18 mouse cellular contexts compared by ENCODE assay signal in the genomic region with DNA sequence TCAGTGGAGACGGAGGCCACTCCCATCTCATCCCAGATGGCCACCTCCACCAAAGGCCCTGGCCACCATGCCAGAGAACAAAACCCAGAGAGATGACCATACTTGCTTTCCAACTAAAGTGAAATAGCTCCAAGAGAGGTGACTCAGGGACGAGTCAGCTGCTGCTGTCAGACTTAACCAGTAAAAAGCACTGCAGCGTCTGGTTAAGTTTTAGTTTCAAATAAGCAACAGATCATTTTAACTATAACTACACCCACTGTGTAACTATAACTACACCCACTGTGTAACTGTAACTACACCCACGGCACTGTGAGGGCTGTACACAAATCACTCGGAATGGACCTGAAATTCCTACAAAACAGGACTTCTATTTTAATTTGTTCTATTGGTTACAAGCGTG.
"Had no signal": no experiment of that assay in that cellular context is flagged by ENCODE, and none has a peak within 500 bp of the region (broad histone marks: within the 10 kb centered on the region; RNA-seq: fewer than 3 reads in every experiment).

No protein-coding gene starts in this region.

- H3K4me3 ChIP-seq: left cerebral cortex, adult 2 months; lung, embryonic 15.5 days; megakaryocyte, embryonic 14.5 days; midbrain, embryonic 10.5 days; neural tube, embryonic 13.5 days; stomach, embryonic 15.5 days had no signal

- DNase-seq: kidney, postnatal 10 days; kidney, postnatal 36 days; layer of hippocampus, postnatal 36 days; liver, postnatal 0 days; lung, postnatal 10 days; lung, postnatal 36 days; midbrain, embryonic 14.5 days; retina, postnatal 1 day; right cerebral cortex, postnatal 25 days; spleen, adult 18-20 months; thymus, postnatal 25 days had no signal

- H3K36me3 ChIP-seq: lung, embryonic 15.5 days; midbrain, embryonic 10.5 days; neural tube, embryonic 13.5 days; stomach, embryonic 15.5 days had no signal

- H3K27me3 ChIP-seq: lung, embryonic 15.5 days; neural tube, embryonic 13.5 days; stomach, embryonic 15.5 days had no signal

- H3K27ac ChIP-seq: left cerebral cortex, adult 2 months; liver, embryonic 14.5 days; lung, embryonic 15.5 days; midbrain, embryonic 10.5 days; neural tube, embryonic 13.5 days; stomach, embryonic 15.5 days had no signal

- ATAC-seq: liver, postnatal 0 days had no signal

- H3K9ac ChIP-seq: liver, embryonic 14.5 days; liver, postnatal 0 days; lung, embryonic 15.5 days; neural tube, embryonic 13.5 days; stomach, embryonic 15.5 days had no signal

- H3K4me2 ChIP-seq: lung, embryonic 15.5 days; neural tube, embryonic 13.5 days; stomach, embryonic 15.5 days had no signal

- H3K9me3 ChIP-seq: lung, embryonic 15.5 days; midbrain, embryonic 10.5 days; neural tube, embryonic 13.5 days; stomach, embryonic 15.5 days had no signal
